ENCODE assay signal across 8 mouse cellular contexts in genomic region chr9:66611478-66612093, GRCm38 (mm10). TPM values are rescaled to one million over a fixed set of nuclear protein-coding genes. Genes with fewer than 3 reads are reported as not detected.
DNase-seq lines count a peak whose midpoint lies in the region; ATAC-seq and TF ChIP-seq lines count a peak whose summit lies in the region.

No protein-coding gene starts in this region.

- dilution Hi-C loops in CH12.LX (cut with MboI; ENCODE audit: extremely low pct_ligation_motif_present, extremely low pct_unique_long_range_greater_than_20kb, low sequenced_read_pairs): no loop called here

- peaks cover 3% of the 10 kb centered on the region for H3K9me3 ChIP-seq in CH12.LX (replicated peaks; ENCODE audit: low read length)
- no peaks in the 10 kb centered on the region for H3K9me3 ChIP-seq in forebrain, embryonic 14.5 days (replicated peaks; ENCODE audit: control insufficient read depth, low read length)
- H3K9me3 ChIP-seq in neural tube, embryonic 15.5 days (replicated peaks): no peaks in the 10 kb centered on the region

- H3K79me2 ChIP-seq in CH12.LX (replicated peaks; ENCODE audit: control insufficient read depth, extremely low read depth, insufficient read depth, poor library complexity, severe bottlenecking): no peaks in the 10 kb centered on the region

- intact Hi-C loops in heart, postnatal 14 days (cut with DNase I): loop anchor here (1.0 to 5.0 kb wide), 2 partner anchors 17 to 99 kb away; partner anchors contain the start of gene Fbxl22

- H3K4me3 ChIP-seq in CH12.LX (replicated peaks in 1 of 3; ENCODE audit: low read depth in 2 of 3, low read length in 2 of 3, poor library complexity in 1 of 3): no peak overlapping the region
- no peak overlapping the region for H3K4me3 ChIP-seq in forebrain, embryonic 14.5 days (ENCODE audit: low read depth, low read length)
- peak overlapping the region; percentile 11; the same call in 1 of the 2 replicates for H3K4me3 ChIP-seq in neural tube, embryonic 15.5 days (replicated peaks)

- ATAC-seq in forebrain, embryonic 14.5 days: peak; percentile 82
- peak; percentile 55 for ATAC-seq in neural tube, embryonic 15.5 days (ENCODE audit: low FRiP score)

- peaks cover 5 to 29% of the 10 kb centered on the region in 2 experiments for H3K4me1 ChIP-seq in CH12.LX (ENCODE audit: control insufficient read depth in 1 of 2, insufficient read depth in 2 of 2)
- peaks cover 8% of the 10 kb centered on the region; the same call in 1 of the 2 replicates for H3K4me1 ChIP-seq in forebrain, embryonic 14.5 days (ENCODE audit: control insufficient read depth, insufficient read depth, low read length)
- H3K4me1 ChIP-seq in neural tube, embryonic 15.5 days: peaks cover 14% of the 10 kb centered on the region

- peak; percentile 78 for DNase-seq in CH12.LX (ENCODE audit: extremely low read depth)
- peak; percentile 60 for DNase-seq in c-Kit-positive CD71-positive TER-119-positive erythroid progenitor cells, embryonic 14.5 days (ENCODE audit: low spot score)
- DNase-seq in forebrain, embryonic 14.5 days (ENCODE audit: low spot score): peak; percentile 92
- peak; percentile 92 to 97 for DNase-seq in heart, postnatal 14 days
- DNase-seq in layer of hippocampus, adult 18-20 months (ENCODE audit: low spot score in 2 of 2): peak; percentile 79 to 90
- DNase-seq in lung, adult 18-20 months: peak; percentile 88 to 91
- DNase-seq in testis, postnatal 10 days (ENCODE audit: low spot score): peak; percentile 95

- H3K27ac ChIP-seq in CH12.LX (ENCODE audit: insufficient read depth, low read depth): peak overlapping the region; percentile 11; the same call in 1 of the 2 replicates
- no peak overlapping the region for H3K27ac ChIP-seq in forebrain, embryonic 14.5 days (ENCODE audit: low read depth, low read length)
- no peak overlapping the region for H3K27ac ChIP-seq in neural tube, embryonic 15.5 days (replicated peaks)

- TF ChIP-seq POLR2A in CH12.LX (IDR thresholded peaks at IDR 0.05; ENCODE audit: low read depth, low read length): no peak

- peak overlapping the region; percentile 74 for H3K4me2 ChIP-seq in CH12.LX (ENCODE audit: insufficient read depth, low read depth, poor library complexity, severe bottlenecking)
- peak overlapping the region; percentile 32; the same call in 1 of the 2 replicates for H3K4me2 ChIP-seq in forebrain, embryonic 14.5 days (ENCODE audit: low read length)
- H3K4me2 ChIP-seq in neural tube, embryonic 15.5 days: peak overlapping the region; percentile 46

- H3K36me3 ChIP-seq in CH12.LX (replicated peaks in 1 of 2; ENCODE audit: control insufficient read depth in 1 of 2, insufficient read depth in 1 of 2, low read length in 1 of 2): no peaks in the 10 kb centered on the region
- H3K36me3 ChIP-seq in forebrain, embryonic 14.5 days (ENCODE audit: control insufficient read depth, insufficient read depth, low read length): no peaks in the 10 kb centered on the region
- no peaks in the 10 kb centered on the region for H3K36me3 ChIP-seq in neural tube, embryonic 15.5 days

- in situ Hi-C loops in CH12.LX (cut with MboI; ENCODE audit: low pct_ligation_motif_present, low pct_unique_long_range_greater_than_20kb, low sequenced_read_pairs): loop anchor here (25.0 kb wide), 1 partner anchor 324 kb away; no protein-coding TSS in a partner anchor

- TF ChIP-seq EP300 in CH12.LX (IDR thresholded peaks at IDR 0.05; ENCODE audit: low read length): no peak

- no peak overlapping the region for H3K9ac ChIP-seq in CH12.LX (ENCODE audit: insufficient read depth, low read depth)
- 0 out of 2 replicates have a peak overlapping the region, but pooled peaks have one; percentile 10 for H3K9ac ChIP-seq in forebrain, embryonic 14.5 days (ENCODE audit: low read length)
- H3K9ac ChIP-seq in neural tube, embryonic 15.5 days (replicated peaks): 0 out of 2 replicates have a peak overlapping the region, but pooled peaks have one; percentile 12

- WGBS in forebrain, embryonic 14.5 days: 20% methylated on average over 18 of the region's 18 CpGs
- 21% methylated on average over 18 of the region's 18 CpGs for WGBS in neural tube, embryonic 15.5 days

- TF ChIP-seq RAD21 in CH12.LX (IDR thresholded peaks at IDR 0.05; ENCODE audit: low read depth, low read length): peak; percentile 75

- TF ChIP-seq CTCF in CH12.LX (conservative IDR thresholded peaks at IDR 0.05 in 1 of 2, IDR thresholded peaks at IDR 0.05 in 1 of 2; ENCODE audit: low read depth in 2 of 2, low read length in 2 of 2): peak; percentile 69 to 87

- no peaks in the 10 kb centered on the region for H3K27me3 ChIP-seq in CH12.LX (replicated peaks)
- H3K27me3 ChIP-seq in forebrain, embryonic 14.5 days (replicated peaks; ENCODE audit: control insufficient read depth, insufficient read depth, low read length): no peaks in the 10 kb centered on the region
- H3K27me3 ChIP-seq in neural tube, embryonic 15.5 days (replicated peaks): no peaks in the 10 kb centered on the region

TF ChIP-seq in CH12.LX, 34 proteins besides CTCF, POLR2A, EP300 and RAD21:
- no peak for TF ChIP-seq RCOR1 (conservative IDR thresholded peaks at IDR 0.05; ENCODE audit: low read depth, low read length)
- TF ChIP-seq SMC3 (IDR thresholded peaks at IDR 0.05; ENCODE audit: low read depth, low read length): peak; percentile 87

RNA-seq across cellular contexts. Expression of gene Usp3, which starts 18.6 kb away (rescaled TPM):
- total RNA-seq in CH12.LX (2012; rRNA removed): 19.0 and 24.4 TPM in 2 replicates
- 36.6 and 40.8 TPM in 2 replicates for total RNA-seq in CH12.LX (2014; rRNA removed)
- 39.5 and 50.9 TPM in 2 replicates for polyA plus RNA-seq in CH12.LX (2012; ENCODE audit: insufficient read length, low read depth)
- polyA plus RNA-seq in forebrain, embryonic 14.5 days (2014; fragmentation: Nextera tagmentation; extraction: Ambion mirVana): 125 and 134 TPM in 2 replicates
- 10 to 100 TPM; 29.5 to 29.7 TPM for total RNA-seq in heart, postnatal 14 days (2021)
- 10 to 100 TPM; 38.7 to 42.0 TPM for total RNA-seq in layer of hippocampus, adult 18-20 months (2021)
- polyA plus RNA-seq in neural tube, embryonic 15.5 days (2015; fragmentation: Nextera tagmentation; extraction: Ambion mirVana): 51.2 and 57.0 TPM in 2 replicates
